Mouse (Mus musculus) heart, postnatal 0 days (tissue): Measurements from ENCODE around the gene Rnf20.

Experiments used
- CTCF ChIP-seq: IDR thresholded peaks from 2 replicates; pipeline ENCODE4 v1.5.1; 2016; ENCODE audit warnings: antibody characterized with exemption, control low read depth, low read depth
- EP300 ChIP-seq: IDR thresholded peaks from 2 replicates; pipeline ENCODE4 v1.6.1; 2016; ENCODE audit warnings: antibody characterized with exemption, low read depth

- TF ChIP-seq CTCF (no peak), EP300 (no peak)
Observed at GRCm38 (mm10) chr4:49659421-49659820, 27.6 kb downstream of the Rnf20 start.
